Mouse (Mus musculus) lung, embryonic 16.5 days (tissue): Measurements from ENCODE around the gene Gpr158. TPM values are rescaled to one million over a fixed set of nuclear protein-coding genes. Genes with fewer than 3 reads are reported as not detected.

Experiments used
- ATAC-seq: fragments of 200-750 bp; cut with Nextera tagmentation; 2 replicates; pipeline ENCODE4 v1.8.0; 2017; ENCODE audit warnings: low read depth, mild to moderate bottlenecking, moderate library complexity
- H3K27ac ChIP-seq: fragments of 300-500 bp; sonication (generic); 2 replicates; pipeline ENCODE4 v1.5.1; 2014; ENCODE audit warnings: mild to moderate bottlenecking, control low read depth, low read length
- H3K27me3 ChIP-seq: fragments of 300-500 bp; sonication (generic); 2 replicates; pipeline ENCODE4 v1.6.1; 2014; ENCODE audit warnings: low read depth, low read length, mixed read lengths; ENCODE audit not compliant: control insufficient read depth, insufficient read depth
- H3K36me3 ChIP-seq: fragments of 300-500 bp; sonication (generic); 2 replicates; pipeline ENCODE4 v1.6.1; 2014; ENCODE audit warnings: low read length; ENCODE audit not compliant: control insufficient read depth, insufficient read depth
- H3K4me1 ChIP-seq: fragments of 300-500 bp; sonication (generic); replicated peaks from 2 replicates; pipeline ENCODE4 v1.6.1; 2014; ENCODE audit warnings: low read length, mixed read lengths; ENCODE audit not compliant: control insufficient read depth, insufficient read depth
- H3K4me2 ChIP-seq: fragments of 300-500 bp; sonication (generic); 2 replicates; pipeline ENCODE4 v1.6.1; 2014; ENCODE audit warnings: low read depth, low read length, control low read depth
- H3K4me3 ChIP-seq: fragments of 300-500 bp; sonication (generic); 2 replicates; pipeline ENCODE4 v1.5.1; 2014; ENCODE audit warnings: mild to moderate bottlenecking, low read length, control low read depth
- H3K9ac ChIP-seq: fragments of 300-500 bp; sonication (generic); 2 replicates; pipeline ENCODE4 v1.6.1; 2014; ENCODE audit warnings: low read length, control low read depth
- H3K9me3 ChIP-seq: fragments of 300-500 bp; sonication (generic); 2 replicates; pipeline ENCODE4 v1.6.1; 2016; ENCODE audit warnings: low read length; ENCODE audit not compliant: control insufficient read depth
- WGBS: fragments of 180-500 bp; shearing (Covaris S2); extraction: QIAGEN DNeasy Blood & Tissue Kit; methylation state at CpG from one replicate; pipeline ENCODE4 v1.1.7; 2014; 5-methylcytosine and 5-hydroxymethylcytosine counted together
- polyA plus RNA-seq: library from polyadenylated mRNA; unstranded; fragments of >200 nt; fragmentation: Nextera tagmentation; extraction: Ambion mirVana; gene quantifications from 2 replicates; pipeline ENCODE4 v1.2.1, GENCODE M21; 2015

Gpr158 gene
- polyA plus RNA-seq, 1 experiment from 2014 or later: not detected

DNA sequence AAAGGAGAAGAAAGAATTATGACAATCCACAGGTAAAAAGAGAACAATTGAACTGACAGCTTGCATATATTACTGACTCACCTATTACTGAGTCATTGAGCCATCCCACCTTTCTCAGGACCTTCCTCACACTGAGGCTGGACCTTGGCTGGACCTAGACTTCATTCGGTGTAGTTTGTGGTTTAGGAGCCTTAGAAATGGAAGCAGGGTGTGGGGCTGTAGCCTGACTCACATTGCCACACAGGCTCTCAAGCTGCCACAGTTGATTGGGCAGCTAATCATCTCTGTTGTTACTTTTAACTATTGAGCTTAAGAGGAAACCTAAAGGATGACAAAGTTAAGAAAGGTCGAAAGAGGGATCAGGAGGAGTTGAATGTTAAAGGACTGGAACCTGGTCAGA, 132.1 kb downstream of the Gpr158 start:
- ATAC-seq: no peak
- Histone ChIP-seq H3K27me3 (no peaks in the 10 kb centered on the region), H3K36me3 (no peaks in the 10 kb centered on the region), H3K4me1 (no peaks in the 10 kb centered on the region), H3K27ac (no peak overlapping the region), H3K9ac (no peak overlapping the region), H3K4me3 (no peak overlapping the region), H3K4me2 (no peak overlapping the region), H3K9me3 (no peaks in the 10 kb centered on the region)
- WGBS: 75% methylated on average over 2 of the region's 2 CpGs

DNA sequence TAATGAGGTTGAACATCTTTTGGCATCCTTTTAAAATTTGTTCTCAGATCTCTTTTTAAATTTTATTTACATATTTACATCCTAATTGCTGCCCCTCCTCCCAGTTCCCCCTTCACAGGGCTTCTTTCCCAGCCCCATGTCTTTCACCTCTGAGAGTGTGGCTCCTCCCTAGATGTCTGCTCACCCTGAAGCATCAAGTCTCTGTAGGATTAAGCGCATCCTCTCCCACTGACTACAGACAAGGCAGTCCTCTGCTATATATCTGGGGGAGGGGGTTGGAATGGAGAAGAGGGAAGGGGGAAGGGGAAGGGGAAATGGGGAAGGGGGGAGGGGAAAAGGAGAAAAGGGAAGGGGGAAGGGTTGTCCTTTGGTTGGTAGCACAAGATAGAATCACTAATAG, 140.1 kb downstream of the Gpr158 start:
- Histone ChIP-seq H3K27ac (no peak overlapping the region), H3K36me3 (no peaks in the 10 kb centered on the region), H3K4me3 (no peak overlapping the region), H3K9ac (no peak overlapping the region), H3K27me3 (no peaks in the 10 kb centered on the region), H3K4me2 (no peak overlapping the region), H3K9me3 (no peaks in the 10 kb centered on the region), H3K4me1 (no peaks in the 10 kb centered on the region)
- no peak for ATAC-seq
- 69% methylated on average over 1 of the region's 1 CpGs for WGBS

DNA sequence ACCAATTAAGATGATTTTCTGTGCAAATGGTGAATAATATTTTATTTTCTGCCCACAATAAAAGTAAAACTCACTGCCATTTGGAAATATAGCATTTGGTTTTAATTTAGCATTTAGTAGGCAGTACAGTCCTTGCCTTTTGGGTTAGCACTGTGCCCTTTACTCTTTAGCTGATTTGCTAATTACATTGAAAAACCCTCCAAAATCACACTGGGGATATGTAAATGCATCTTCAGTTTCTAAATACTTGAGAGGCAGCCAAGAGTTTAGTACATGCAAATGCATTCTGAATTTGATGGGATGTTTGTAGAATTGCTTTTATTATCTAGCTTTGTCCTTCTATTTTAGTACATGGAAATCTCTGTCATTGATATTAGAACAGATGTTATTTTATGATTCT, 163.4 kb downstream of the Gpr158 start:
- no peak for ATAC-seq
- no peaks in the 10 kb centered on the region for H3K36me3 ChIP-seq
- no peaks in the 10 kb centered on the region for H3K9me3 ChIP-seq
- H3K27ac ChIP-seq: no peak overlapping the region
- no peak overlapping the region for H3K4me2 ChIP-seq
- H3K4me1 ChIP-seq: no peaks in the 10 kb centered on the region
- no peaks in the 10 kb centered on the region for H3K27me3 ChIP-seq
- H3K4me3 ChIP-seq: no peak overlapping the region
- H3K9ac ChIP-seq: no peak overlapping the region

DNA sequence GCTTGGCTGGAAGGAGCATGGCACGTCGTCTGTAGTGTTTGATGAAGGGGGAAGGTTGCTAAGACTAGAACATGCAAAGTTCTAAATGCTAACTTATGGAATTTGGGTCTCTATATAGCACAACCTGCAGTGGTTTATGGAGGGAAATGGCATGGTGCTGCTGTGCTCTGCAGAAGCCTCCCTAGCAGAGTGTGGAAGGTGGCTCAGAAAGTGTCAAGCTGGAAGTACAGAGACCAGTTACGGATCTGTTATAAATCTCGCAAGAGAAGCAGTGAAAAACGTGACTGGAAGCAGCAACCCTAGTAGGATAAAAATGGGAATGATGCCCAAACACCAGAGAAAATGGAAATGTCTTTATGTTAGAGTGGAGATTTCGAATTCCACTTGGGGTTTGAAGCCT, 251.8 kb downstream of the Gpr158 start:
- H3K4me1 ChIP-seq: no peaks in the 10 kb centered on the region
- no peak for ATAC-seq
- no peaks in the 10 kb centered on the region for H3K27me3 ChIP-seq
- H3K9me3 ChIP-seq: no peaks in the 10 kb centered on the region
- H3K36me3 ChIP-seq: no peaks in the 10 kb centered on the region
- no peak overlapping the region for H3K27ac ChIP-seq
- WGBS: 60% methylated on average over 6 of the region's 6 CpGs
- H3K4me2 ChIP-seq: no peak overlapping the region
- no peak overlapping the region for H3K9ac ChIP-seq
- no peak overlapping the region for H3K4me3 ChIP-seq

DNA sequence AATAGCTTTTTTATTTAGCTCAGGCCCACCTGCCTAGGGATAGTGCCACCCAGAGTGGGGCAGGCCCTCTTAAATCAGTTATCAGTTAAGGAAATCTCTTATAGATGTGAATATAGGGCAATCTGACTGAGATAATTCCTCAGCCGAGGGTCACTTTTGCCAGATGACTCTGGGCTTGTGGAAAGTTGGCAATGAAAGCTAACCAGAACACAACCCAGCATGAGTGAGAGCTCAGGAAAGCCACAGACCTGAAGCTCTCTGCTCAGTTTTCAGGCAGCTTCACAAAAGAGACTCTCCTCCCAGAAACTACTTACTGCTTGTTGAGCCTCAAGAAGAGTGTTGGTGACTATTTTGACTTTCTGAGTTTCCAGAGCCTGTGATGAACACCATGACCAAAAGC, 264.8 kb downstream of the Gpr158 start:
- WGBS: 79% methylated on average over 1 of the region's 1 CpGs
- no peak overlapping the region for H3K27ac ChIP-seq
- ATAC-seq: no peak

DNA sequence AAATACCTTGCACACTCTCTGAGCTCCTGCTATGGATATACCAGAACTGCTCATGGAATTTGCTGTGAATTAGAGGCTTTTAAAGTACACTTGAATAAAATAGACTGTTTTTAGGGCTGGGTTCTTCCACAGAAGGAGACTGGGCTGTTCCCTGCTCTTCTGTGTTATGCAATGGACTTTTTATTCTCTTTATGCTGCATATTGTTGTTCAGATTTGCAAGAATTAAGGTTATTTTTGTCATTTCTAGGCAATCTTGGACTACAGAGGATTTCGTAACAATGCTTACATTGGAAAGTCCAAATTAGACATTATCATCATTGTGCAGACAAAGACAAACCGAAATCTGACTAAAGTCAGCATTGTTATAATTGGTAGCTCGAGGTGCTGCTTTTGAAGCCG, 298.4 kb downstream of the Gpr158 start:
- Histone ChIP-seq H3K36me3 (no peaks in the 10 kb centered on the region), H3K27me3 (no peaks in the 10 kb centered on the region), H3K9me3 (no peaks in the 10 kb centered on the region), H3K4me3 (no peak overlapping the region), H3K4me2 (no peak overlapping the region), H3K4me1 (no peaks in the 10 kb centered on the region), H3K9ac (no peak overlapping the region), H3K27ac (no peak overlapping the region)
- WGBS: 74% methylated on average over 4 of the region's 4 CpGs
- no peak for ATAC-seq

More for the DNA sequence above, 264.8 kb downstream of the Gpr158 start:
- H3K27me3 ChIP-seq: no peaks in the 10 kb centered on the region
- H3K36me3 ChIP-seq: no peaks in the 10 kb centered on the region
- H3K4me2 ChIP-seq: no peak overlapping the region
- H3K9ac ChIP-seq: no peak overlapping the region
- H3K4me1 ChIP-seq: no peaks in the 10 kb centered on the region
- H3K4me3 ChIP-seq: no peak overlapping the region
- H3K9me3 ChIP-seq: no peaks in the 10 kb centered on the region

DNA sequence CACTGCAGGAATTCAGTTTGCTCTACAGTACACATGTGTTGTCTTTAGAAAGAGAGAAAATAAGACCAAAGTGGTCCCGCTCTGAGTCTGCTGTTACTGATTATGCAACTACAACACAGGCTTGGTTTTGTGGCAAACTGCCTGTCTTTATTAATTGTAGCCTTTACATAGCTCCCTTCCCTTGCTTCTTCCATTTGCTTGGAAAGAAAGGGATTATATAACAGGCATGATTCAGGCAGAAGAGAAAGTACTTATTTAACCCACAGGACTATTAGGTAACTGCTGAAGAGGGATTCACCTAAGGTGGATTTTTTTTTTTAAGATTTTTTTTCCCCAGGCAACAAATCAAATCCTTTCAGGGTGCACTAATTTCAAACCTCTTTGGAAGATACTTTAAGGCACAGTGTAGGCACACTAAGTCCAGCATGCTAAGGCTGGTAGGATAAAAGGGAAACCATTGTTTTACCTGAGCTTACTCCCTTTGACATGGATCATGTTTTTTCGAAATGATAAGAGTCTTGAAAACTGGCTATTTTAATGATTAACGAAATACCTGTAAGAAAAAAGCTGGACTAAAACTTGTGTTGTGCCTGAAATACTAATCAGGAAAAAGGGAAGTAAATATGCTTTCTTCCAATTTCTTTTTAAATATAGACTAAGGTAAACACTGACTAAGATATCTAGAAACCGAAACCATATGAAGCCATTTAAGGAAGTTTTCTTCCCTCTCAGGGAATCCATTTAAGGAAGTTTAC, 308.9 kb downstream of the Gpr158 start:
- H3K4me2 ChIP-seq: no peak overlapping the region
- H3K4me1 ChIP-seq: no peaks in the 10 kb centered on the region
- WGBS: 72% methylated on average over 4 of the region's 4 CpGs

DNA sequence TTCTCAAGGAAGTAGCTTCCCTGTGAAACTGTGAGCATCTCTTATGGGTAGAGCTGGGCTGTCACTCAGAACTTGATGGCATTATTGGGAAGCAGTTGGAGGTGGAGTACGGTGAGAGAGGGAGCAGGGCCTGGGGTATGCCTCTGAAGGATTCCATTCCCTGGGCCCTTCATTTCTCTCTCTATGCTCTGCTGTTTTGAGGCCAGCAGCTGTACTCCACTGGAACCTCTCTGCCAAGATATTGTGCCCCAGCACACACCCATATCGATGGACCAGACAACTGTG, 309.4 kb downstream of the Gpr158 start:
- H3K36me3 ChIP-seq: no peaks in the 10 kb centered on the region
- H3K4me1 ChIP-seq: no peaks in the 10 kb centered on the region
- 59% methylated on average over 2 of the region's 2 CpGs for WGBS

More for the DNA sequence above, 308.9 kb downstream of the Gpr158 start:
- Histone ChIP-seq H3K9me3 (no peaks in the 10 kb centered on the region), H3K9ac (no peak overlapping the region), H3K27me3 (no peaks in the 10 kb centered on the region), H3K4me3 (no peak overlapping the region), H3K36me3 (no peaks in the 10 kb centered on the region), H3K27ac (no peak overlapping the region)
- ATAC-seq: no peak

DNA sequence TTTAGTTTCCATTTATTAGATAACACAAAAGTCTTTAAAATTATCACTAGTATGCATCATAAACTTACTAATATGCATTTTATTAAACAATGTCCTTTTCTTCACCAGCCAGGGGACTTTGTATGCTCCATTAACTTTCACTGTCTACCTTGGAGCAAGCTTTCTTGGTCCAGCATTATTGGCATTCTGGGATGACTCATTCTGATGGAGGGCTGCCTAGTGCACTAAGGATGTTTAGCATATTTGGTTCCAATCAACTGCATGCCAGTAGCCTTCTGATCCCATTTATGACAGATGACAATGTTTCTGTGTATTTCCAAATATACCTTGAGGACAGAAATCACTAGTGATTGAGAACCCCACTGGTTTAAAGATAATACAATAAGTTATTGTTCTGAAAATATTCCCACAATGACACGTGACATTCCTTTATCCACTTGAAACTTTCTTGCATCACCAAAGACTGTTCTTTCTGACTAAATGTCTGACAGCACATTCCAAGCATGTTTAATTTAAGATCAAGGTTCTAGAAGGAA, 313.5 kb downstream of the Gpr158 start:
- ATAC-seq: no peak
- 45% methylated on average over 1 of the region's 1 CpGs for WGBS
- H3K27ac ChIP-seq: no peak overlapping the region

More for the DNA sequence above, 309.4 kb downstream of the Gpr158 start:
- no peak overlapping the region for H3K4me3 ChIP-seq
- no peaks in the 10 kb centered on the region for H3K27me3 ChIP-seq
- ATAC-seq: no peak
- no peak overlapping the region for H3K4me2 ChIP-seq
- H3K9ac ChIP-seq: no peak overlapping the region
- no peaks in the 10 kb centered on the region for H3K9me3 ChIP-seq
- no peak overlapping the region for H3K27ac ChIP-seq

DNA sequence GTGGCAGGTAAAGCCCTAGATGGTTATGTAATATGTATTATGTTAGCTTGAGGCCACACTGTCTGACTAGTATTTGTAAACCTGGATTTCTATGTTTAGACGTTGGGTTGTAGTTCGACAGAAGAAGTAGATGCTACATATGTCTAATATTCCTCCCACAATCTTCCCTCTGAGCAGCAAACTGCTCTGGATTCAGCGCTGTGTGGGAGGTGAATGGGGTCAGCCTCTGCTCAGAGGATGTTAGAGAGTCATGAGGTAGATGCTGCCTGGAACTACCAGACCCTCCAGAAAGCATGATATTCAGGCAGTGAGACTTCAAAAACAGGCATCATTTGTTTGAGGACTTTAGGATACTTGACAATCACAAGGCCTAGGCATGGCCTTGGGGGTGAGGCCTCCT, 317.4 kb downstream of the Gpr158 start:
- H3K27ac ChIP-seq: no peak overlapping the region
- H3K4me3 ChIP-seq: no peak overlapping the region
- no peaks in the 10 kb centered on the region for H3K9me3 ChIP-seq
- no peaks in the 10 kb centered on the region for H3K27me3 ChIP-seq
- whole genome bisulfite sequencing: 77% methylated on average over 3 of the region's 3 CpGs
- H3K4me1 ChIP-seq: no peaks in the 10 kb centered on the region
- no peak for ATAC-seq
- H3K4me2 ChIP-seq: no peak overlapping the region
- no peak overlapping the region for H3K9ac ChIP-seq
- H3K36me3 ChIP-seq: no peaks in the 10 kb centered on the region

More for the DNA sequence above, 313.5 kb downstream of the Gpr158 start:
- Histone ChIP-seq H3K4me3 (no peak overlapping the region), H3K9me3 (no peaks in the 10 kb centered on the region), H3K4me1 (no peaks in the 10 kb centered on the region), H3K27me3 (no peaks in the 10 kb centered on the region), H3K4me2 (no peak overlapping the region), H3K36me3 (no peaks in the 10 kb centered on the region), H3K9ac (no peak overlapping the region)
